Mouse (Mus musculus): ENCODE data around the gene Kdm5a. TPM values are rescaled to one million over a fixed set of nuclear protein-coding genes. Genes with fewer than 3 reads are reported as not detected.

The Kdm5a gene
- polyA plus RNA-seq, 1 experiment from 2014 or later, result 61.6 TPM

DNA sequence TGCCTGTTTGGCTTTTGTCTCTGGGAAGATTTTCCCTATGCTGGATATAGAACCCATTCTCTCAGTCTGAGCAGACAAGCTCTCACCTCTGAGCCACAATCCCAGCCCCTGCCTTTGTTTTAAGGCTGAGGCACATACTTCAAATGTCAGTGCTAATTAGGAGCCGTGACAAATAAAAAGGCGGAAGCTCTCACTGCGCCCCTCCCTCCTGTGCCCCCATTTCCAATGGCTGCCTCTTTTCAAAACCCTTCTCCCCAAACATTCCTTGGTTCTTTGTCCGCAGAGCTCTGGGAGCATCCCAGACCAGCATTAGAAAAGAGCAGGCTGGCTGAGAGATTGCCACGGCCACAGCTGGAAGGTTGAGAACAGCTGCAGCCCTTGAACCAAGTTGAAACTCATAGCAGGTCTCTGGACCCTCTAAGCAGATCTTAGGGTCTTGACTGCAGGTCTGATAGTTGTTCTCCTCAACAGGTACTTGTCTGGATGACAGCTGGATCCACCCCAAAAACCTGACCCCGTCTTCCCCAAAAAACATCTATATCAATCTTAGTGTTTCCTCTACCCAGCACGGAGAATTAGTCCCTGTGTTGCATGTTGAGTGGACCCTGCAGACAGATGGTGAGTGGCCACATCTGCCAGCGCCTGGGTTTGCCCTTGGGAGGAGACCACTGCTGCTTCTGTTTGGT, 108.7 kb downstream of the Kdm5a start:
- no peak overlapping the region; the same call in 1 of the 2 replicates for H3K9ac ChIP-seq (ENCODE audit: low read length)
- no peaks in the 10 kb centered on the region for H3K36me3 ChIP-seq (ENCODE audit: control insufficient read depth, insufficient read depth, low read length)
- H3K9me3 ChIP-seq (ENCODE audit: control insufficient read depth, low read length), result no peaks in the 10 kb centered on the region
- no peaks in the 10 kb centered on the region for H3K27me3 ChIP-seq (ENCODE audit: control insufficient read depth, insufficient read depth, low read length)
- H3K4me1 ChIP-seq (ENCODE audit: control insufficient read depth, insufficient read depth, low read length), result peaks cover 7% of the 10 kb centered on the region
- H3K4me2 ChIP-seq (ENCODE audit: low read depth), result no peak overlapping the region
- ATAC-seq (ENCODE audit: insufficient read depth, low FRiP score, low TSS enrichment) (peak; percentile 43), DNase-seq (ENCODE audit: low spot score) (peak; percentile 40)
- no peak overlapping the region for H3K4me3 ChIP-seq (ENCODE audit: low read depth, low read length)
- peak overlapping the region; percentile 76 for H3K27ac ChIP-seq (ENCODE audit: low read depth, low read length)
- WGBS, result 16% methylated on average over 8 of the region's 8 CpGs

DNA sequence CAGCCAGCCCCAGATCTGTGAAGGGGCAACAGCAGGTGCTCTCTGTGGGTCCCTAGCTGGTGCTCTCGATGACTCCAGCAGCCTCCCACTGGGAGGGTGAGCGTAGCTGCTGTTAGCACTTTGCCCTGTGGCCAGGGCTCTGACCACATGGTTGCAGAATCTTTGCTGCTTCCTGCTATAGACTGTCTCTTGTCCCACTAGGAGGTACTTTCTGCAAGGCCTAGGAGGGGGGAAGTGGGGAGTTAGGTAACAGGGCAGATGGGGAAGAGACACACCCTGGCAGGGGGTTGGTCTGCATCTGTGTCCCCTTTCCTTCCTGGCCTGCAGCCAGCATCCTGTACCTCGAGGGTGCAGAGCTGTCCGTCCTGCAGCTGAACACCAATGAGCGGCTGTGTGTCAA, 109.5 kb downstream of the Kdm5a start:
- H3K9ac ChIP-seq (ENCODE audit: low read length), result no peak overlapping the region
- H3K27me3 ChIP-seq (ENCODE audit: control insufficient read depth, insufficient read depth, low read length), result no peaks in the 10 kb centered on the region
- 0 out of 2 replicates have a peak overlapping the region, but pooled peaks have one; percentile 42 for H3K27ac ChIP-seq (ENCODE audit: low read depth, low read length)
- no peak overlapping the region for H3K4me2 ChIP-seq (ENCODE audit: low read depth)
- 51% methylated on average over 5 of the region's 5 CpGs for WGBS
- H3K9me3 ChIP-seq (ENCODE audit: control insufficient read depth, low read length), result no peaks in the 10 kb centered on the region
- H3K4me1 ChIP-seq (ENCODE audit: control insufficient read depth, insufficient read depth, low read length), result peaks cover 7% of the 10 kb centered on the region
- ATAC-seq (ENCODE audit: insufficient read depth, low FRiP score, low TSS enrichment) (no peak), DNase-seq (ENCODE audit: low spot score) (no peak)
- H3K4me3 ChIP-seq (ENCODE audit: low read depth, low read length), result no peak overlapping the region
- no peaks in the 10 kb centered on the region for H3K36me3 ChIP-seq (ENCODE audit: control insufficient read depth, insufficient read depth, low read length)

DNA sequence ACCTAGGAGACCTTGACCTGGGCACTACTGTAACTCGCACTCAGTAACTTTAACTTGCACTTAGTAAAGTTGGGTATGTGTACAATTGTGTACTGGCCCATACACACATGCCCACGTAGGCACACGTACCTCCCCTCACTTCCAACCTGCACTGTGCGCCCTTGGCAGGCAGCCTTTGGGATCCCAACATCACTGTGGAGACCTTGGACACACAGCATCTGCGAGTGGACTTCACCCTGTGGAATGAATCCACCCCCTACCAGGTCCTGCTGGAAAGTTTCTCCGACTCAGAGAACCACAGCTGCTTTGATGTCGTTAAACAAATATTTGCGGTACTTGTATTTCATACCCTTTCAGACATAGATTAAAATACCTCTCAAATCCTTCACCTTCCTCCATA, 111.4 kb downstream of the Kdm5a start:
- Histone ChIP-seq H3K9me3 (ENCODE audit: control insufficient read depth, low read length) (no peaks in the 10 kb centered on the region), H3K27ac (ENCODE audit: low read depth, low read length) (no peak overlapping the region), H3K4me1 (ENCODE audit: control insufficient read depth, insufficient read depth, low read length) (peaks cover 7% of the 10 kb centered on the region), H3K9ac (ENCODE audit: low read length) (no peak overlapping the region), H3K27me3 (ENCODE audit: control insufficient read depth, insufficient read depth, low read length) (no peaks in the 10 kb centered on the region), H3K36me3 (ENCODE audit: control insufficient read depth, insufficient read depth, low read length) (no peaks in the 10 kb centered on the region), H3K4me3 (ENCODE audit: low read depth, low read length) (no peak overlapping the region), H3K4me2 (ENCODE audit: low read depth) (no peak overlapping the region)
- ATAC-seq (ENCODE audit: insufficient read depth, low FRiP score, low TSS enrichment) (no peak), DNase-seq (ENCODE audit: low spot score) (no peak)
- 88% methylated on average over 8 of the region's 8 CpGs for WGBS

DNA sequence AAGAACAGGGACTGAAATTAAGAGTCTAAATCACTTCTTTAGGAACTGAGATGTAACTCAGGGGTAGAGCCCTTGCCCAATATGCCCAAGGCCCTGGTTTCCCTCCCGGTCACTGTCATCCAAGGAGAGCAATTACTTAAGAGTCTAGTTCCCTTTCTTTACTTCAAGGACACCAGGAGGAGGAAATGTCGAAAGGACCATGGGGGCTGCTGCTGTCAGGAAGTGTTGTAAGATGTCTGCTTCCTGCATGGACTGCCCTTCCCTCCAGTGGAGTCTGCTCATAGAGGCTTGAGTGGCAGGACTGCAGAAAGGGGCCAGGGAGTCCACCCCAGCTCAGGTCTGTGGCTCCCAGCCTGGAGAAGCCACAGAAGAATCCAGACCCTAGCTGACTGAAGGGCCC, 115.4 kb downstream of the Kdm5a start:
- DNase-seq (ENCODE audit: low spot score) (no peak), ATAC-seq (ENCODE audit: insufficient read depth, low FRiP score, low TSS enrichment) (no peak)
- Histone ChIP-seq H3K4me2 (ENCODE audit: low read depth) (no peak overlapping the region), H3K27me3 (ENCODE audit: control insufficient read depth, insufficient read depth, low read length) (no peaks in the 10 kb centered on the region), H3K4me3 (ENCODE audit: low read depth, low read length) (no peak overlapping the region), H3K27ac (ENCODE audit: low read depth, low read length) (no peak overlapping the region), H3K9ac (ENCODE audit: low read length) (no peak overlapping the region), H3K36me3 (ENCODE audit: control insufficient read depth, insufficient read depth, low read length) (no peaks in the 10 kb centered on the region), H3K4me1 (ENCODE audit: control insufficient read depth, insufficient read depth, low read length) (no peaks in the 10 kb centered on the region), H3K9me3 (ENCODE audit: control insufficient read depth, low read length) (no peaks in the 10 kb centered on the region)
- WGBS, result 93% methylated on average over 2 of the region's 2 CpGs

DNA sequence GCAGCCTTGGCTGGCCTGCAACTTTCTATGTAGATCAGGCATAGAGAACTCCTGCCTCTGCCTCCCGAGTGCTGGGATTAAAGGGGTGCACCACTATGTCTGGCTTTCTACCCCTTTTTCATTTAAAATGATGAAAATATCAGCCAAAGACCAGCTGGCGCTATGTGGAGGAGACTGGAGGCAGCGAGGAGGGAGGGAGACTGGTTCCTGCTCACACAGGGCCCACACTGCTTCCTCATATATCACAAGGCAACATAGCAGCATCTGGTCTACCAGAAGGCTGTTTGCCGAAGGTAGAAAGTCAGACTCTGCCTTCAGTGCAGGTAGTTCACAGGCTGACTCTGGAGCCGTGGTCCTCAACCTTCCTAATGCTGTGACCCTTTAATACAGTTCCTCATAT, 116.4 kb downstream of the Kdm5a start:
- H3K9ac ChIP-seq (ENCODE audit: low read length), result no peak overlapping the region
- H3K9me3 ChIP-seq (ENCODE audit: control insufficient read depth, low read length), result no peaks in the 10 kb centered on the region
- no peak for ATAC-seq (ENCODE audit: insufficient read depth, low FRiP score, low TSS enrichment)
- H3K27me3 ChIP-seq (ENCODE audit: control insufficient read depth, insufficient read depth, low read length), result no peaks in the 10 kb centered on the region
- H3K4me1 ChIP-seq (ENCODE audit: control insufficient read depth, insufficient read depth, low read length), result no peaks in the 10 kb centered on the region
- no peak overlapping the region for H3K27ac ChIP-seq (ENCODE audit: low read depth, low read length)
- no peak overlapping the region for H3K4me3 ChIP-seq (ENCODE audit: low read depth, low read length)
- DNase-seq (ENCODE audit: low spot score), result no peak
- H3K4me2 ChIP-seq (ENCODE audit: low read depth), result no peak overlapping the region
- WGBS, result 94% methylated on average over 5 of the region's 5 CpGs
- H3K36me3 ChIP-seq (ENCODE audit: control insufficient read depth, insufficient read depth, low read length), result no peaks in the 10 kb centered on the region

DNA sequence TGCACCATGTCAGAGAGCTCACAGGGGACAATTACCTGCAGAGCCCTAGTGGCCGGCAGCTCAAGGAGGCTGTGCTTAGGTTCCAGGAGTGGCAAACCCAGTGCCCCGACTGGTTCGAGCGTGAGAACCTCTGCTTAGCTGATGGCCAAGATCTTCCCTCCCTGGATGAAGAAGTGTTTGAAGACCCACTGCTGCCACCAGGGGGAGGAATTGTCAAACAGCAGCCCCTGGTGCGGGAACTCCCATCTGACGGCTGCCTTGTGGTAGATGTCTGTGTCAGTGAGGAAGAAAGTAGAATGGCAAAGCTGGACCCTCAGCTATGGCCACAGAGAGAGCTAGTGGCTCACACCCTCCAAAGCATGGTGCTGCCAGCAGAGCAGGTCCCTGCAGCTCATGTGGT, 117.6 kb downstream of the Kdm5a start:
- H3K27ac ChIP-seq (ENCODE audit: low read depth, low read length), result no peak overlapping the region
- WGBS, result 91% methylated on average over 6 of the region's 6 CpGs

DNA sequence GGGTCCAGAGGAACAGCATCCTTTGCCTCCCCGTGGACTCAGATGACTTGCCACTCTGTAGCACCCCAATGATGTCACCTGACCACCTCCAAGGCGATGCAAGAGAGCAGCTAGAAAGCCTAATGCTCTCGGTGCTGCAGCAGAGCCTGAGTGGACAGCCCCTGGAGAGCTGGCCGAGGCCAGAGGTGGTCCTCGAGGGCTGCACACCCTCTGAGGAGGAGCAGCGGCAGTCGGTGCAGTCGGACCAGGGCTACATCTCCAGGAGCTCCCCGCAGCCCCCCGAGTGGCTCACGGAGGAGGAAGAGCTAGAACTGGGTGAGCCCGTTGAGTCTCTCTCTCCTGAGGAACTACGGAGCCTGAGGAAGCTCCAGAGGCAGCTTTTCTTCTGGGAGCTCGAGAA, 118.1 kb downstream of the Kdm5a start:
- H3K36me3 ChIP-seq (ENCODE audit: control insufficient read depth, insufficient read depth, low read length), result no peaks in the 10 kb centered on the region
- no peak overlapping the region for H3K4me2 ChIP-seq (ENCODE audit: low read depth)
- no peaks in the 10 kb centered on the region for H3K9me3 ChIP-seq (ENCODE audit: control insufficient read depth, low read length)
- DNase-seq (ENCODE audit: low spot score), result no peak
- H3K4me1 ChIP-seq (ENCODE audit: control insufficient read depth, insufficient read depth, low read length), result no peaks in the 10 kb centered on the region
- no peak overlapping the region for H3K9ac ChIP-seq (ENCODE audit: low read length)
- no peaks in the 10 kb centered on the region for H3K27me3 ChIP-seq (ENCODE audit: control insufficient read depth, insufficient read depth, low read length)
- no peak overlapping the region for H3K4me3 ChIP-seq (ENCODE audit: low read depth, low read length)
- ATAC-seq (ENCODE audit: insufficient read depth, low FRiP score, low TSS enrichment), result no peak
- WGBS, result 94% methylated on average over 14 of the region's 14 CpGs
- no peak overlapping the region for H3K27ac ChIP-seq (ENCODE audit: low read depth, low read length)

More for the DNA sequence above, 117.6 kb downstream of the Kdm5a start:
- no peaks in the 10 kb centered on the region for H3K4me1 ChIP-seq (ENCODE audit: control insufficient read depth, insufficient read depth, low read length)
- no peaks in the 10 kb centered on the region for H3K27me3 ChIP-seq (ENCODE audit: control insufficient read depth, insufficient read depth, low read length)
- H3K9ac ChIP-seq (ENCODE audit: low read length), result no peak overlapping the region
- no peak overlapping the region for H3K4me3 ChIP-seq (ENCODE audit: low read depth, low read length)
- H3K36me3 ChIP-seq (ENCODE audit: control insufficient read depth, insufficient read depth, low read length), result no peaks in the 10 kb centered on the region
- no peak overlapping the region for H3K4me2 ChIP-seq (ENCODE audit: low read depth)
- ATAC-seq (ENCODE audit: insufficient read depth, low FRiP score, low TSS enrichment) (no peak), DNase-seq (ENCODE audit: low spot score) (no peak)
- no peaks in the 10 kb centered on the region for H3K9me3 ChIP-seq (ENCODE audit: control insufficient read depth, low read length)

DNA sequence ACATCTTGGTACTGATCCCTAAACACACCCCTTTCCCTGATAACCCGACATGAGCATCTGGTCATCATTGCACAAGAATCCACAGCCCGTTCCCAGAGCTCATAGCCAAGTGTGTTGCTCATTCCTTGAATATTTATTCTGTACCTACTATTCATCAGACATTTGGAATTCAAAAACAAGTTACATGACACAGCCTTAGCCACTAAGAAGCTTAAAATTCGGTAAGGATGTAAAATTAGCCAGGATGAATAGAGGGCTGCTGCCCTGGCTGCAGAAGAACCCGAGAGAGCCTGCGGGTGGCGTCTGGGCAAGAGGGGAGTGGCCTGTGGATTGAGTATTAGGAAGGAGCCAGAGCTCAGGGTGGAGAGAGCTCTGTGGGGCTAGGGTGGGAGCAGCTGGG, 118.8 kb downstream of the Kdm5a start:
- Histone ChIP-seq H3K4me3 (ENCODE audit: low read depth, low read length) (no peak overlapping the region), H3K27ac (ENCODE audit: low read depth, low read length) (no peak overlapping the region), H3K4me1 (ENCODE audit: control insufficient read depth, insufficient read depth, low read length) (no peaks in the 10 kb centered on the region), H3K9ac (ENCODE audit: low read length) (no peak overlapping the region), H3K4me2 (ENCODE audit: low read depth) (no peak overlapping the region), H3K36me3 (ENCODE audit: control insufficient read depth, insufficient read depth, low read length) (no peaks in the 10 kb centered on the region), H3K27me3 (ENCODE audit: control insufficient read depth, insufficient read depth, low read length) (no peaks in the 10 kb centered on the region), H3K9me3 (ENCODE audit: control insufficient read depth, low read length) (no peaks in the 10 kb centered on the region)
- DNase-seq (ENCODE audit: low spot score), result no peak
- 48% methylated on average over 6 of the region's 6 CpGs for WGBS
- no peak for ATAC-seq (ENCODE audit: insufficient read depth, low FRiP score, low TSS enrichment)

DNA sequence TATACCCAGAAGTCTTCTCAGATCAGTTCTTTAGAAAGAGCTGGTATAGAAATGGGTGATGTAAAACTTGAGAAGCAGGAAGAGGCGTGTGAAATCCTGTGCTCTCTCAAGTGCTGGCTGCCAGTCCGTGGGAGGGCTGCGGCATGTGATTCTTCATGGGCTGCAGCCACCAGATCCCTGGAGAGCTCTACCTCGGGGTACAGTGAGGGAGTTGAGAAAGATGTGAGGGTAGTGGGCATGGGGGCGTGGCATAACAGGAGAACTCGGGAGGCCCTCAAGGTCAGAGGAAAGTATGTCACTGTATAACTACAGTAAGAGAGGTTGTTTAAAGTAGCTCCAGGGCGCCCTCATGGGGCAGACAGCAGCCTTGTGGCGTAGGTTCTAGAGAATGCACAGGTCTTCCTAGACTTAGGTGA, 119.3 kb downstream of the Kdm5a start:
- Histone ChIP-seq H3K36me3 (ENCODE audit: control insufficient read depth, insufficient read depth, low read length) (no peaks in the 10 kb centered on the region), H3K9me3 (ENCODE audit: control insufficient read depth, low read length) (no peaks in the 10 kb centered on the region), H3K27ac (ENCODE audit: low read depth, low read length) (no peak overlapping the region), H3K4me3 (ENCODE audit: low read depth, low read length) (no peak overlapping the region), H3K9ac (ENCODE audit: low read length) (no peak overlapping the region), H3K27me3 (ENCODE audit: control insufficient read depth, insufficient read depth, low read length) (no peaks in the 10 kb centered on the region), H3K4me2 (ENCODE audit: low read depth) (no peak overlapping the region), H3K4me1 (ENCODE audit: control insufficient read depth, insufficient read depth, low read length) (no peaks in the 10 kb centered on the region)
- peak; percentile 38 for DNase-seq (ENCODE audit: low spot score)
- WGBS, result 35% methylated on average over 8 of the region's 8 CpGs
- ATAC-seq (ENCODE audit: insufficient read depth, low FRiP score, low TSS enrichment), result no peak
